Mouse (Mus musculus) cerebellum, adult 2 months (tissue): ENCODE measurements around the gene Olfr18. TPM values are rescaled to one million over a fixed set of nuclear protein-coding genes. Genes with fewer than 3 reads are reported as not detected.

ENCODE experiments used
- DNase-seq, 2 experiments: peaks; one replicate each; pipeline ENCODE4 v3.0.0; 2021
- H3K27ac ChIP-seq: fragments of 200-500 bp; 2 replicates; pipeline ENCODE4 v1.5.1; 2012; ENCODE audit warnings: low read length, control low read depth, inconsistent platforms; ENCODE audit not compliant: insufficient read depth
- H3K27me3 ChIP-seq: fragments of 200-500 bp; 2 replicates; pipeline ENCODE4 v1.6.1; 2012; ENCODE audit warnings: inconsistent platforms, mild to moderate bottlenecking, low read length, moderate library complexity; ENCODE audit not compliant: control insufficient read depth, insufficient read depth
- H3K4me1 ChIP-seq: fragments of 200-500 bp; 2 replicates; pipeline ENCODE4 v1.6.1; 2011; ENCODE audit warnings: low read length; ENCODE audit not compliant: control insufficient read depth, insufficient read depth
- H3K4me3 ChIP-seq: fragments of 200-500 bp; replicated peaks from 2 replicates; pipeline ENCODE3; 2011; ENCODE audit warnings: mild to moderate bottlenecking, low read depth, low read length, control low read depth; ENCODE audit not compliant: insufficient read depth
- CTCF ChIP-seq: fragments of 200-500 bp; IDR thresholded peaks from 2 replicates; pipeline ENCODE4 v1.5.1; 2011; ENCODE audit warnings: low read depth, mild to moderate bottlenecking, control low read depth, low read length, moderate library complexity, borderline replicate concordance; ENCODE audit not compliant: insufficient read depth
- POLR2A ChIP-seq: fragments of 200-500 bp; IDR thresholded peaks from 2 replicates; pipeline ENCODE4 v1.6.1; 2011; ENCODE audit warnings: low read length, control low read depth, borderline replicate concordance; ENCODE audit not compliant: insufficient read depth
- WGBS: fragments of 180-500 bp; shearing (Covaris S2); methylation state at CpG from one replicate; pipeline ENCODE4 v1.1.7; 2018; 5-methylcytosine and 5-hydroxymethylcytosine counted together
- polyA plus RNA-seq: library from polyadenylated mRNA; depleted of rRNA; stranded (reverse); fragments of >200 nt; gene quantifications from 2 replicates; pipeline ENCODE4 v1.2.3, GENCODE M21; 2012; rRNA removed

Olfr18 gene
- polyA plus RNA-seq, 1 experiment = 0.10 TPM

- 86% methylated on average over 1 of the region's 1 CpGs for WGBS
- TF ChIP-seq CTCF = no peak
- TF ChIP-seq POLR2A = no peak
- Histone ChIP-seq H3K27ac (no peak within 1 kb of the TSS), H3K27me3 (no peaks in the 10 kb centered on the region), H3K4me3 (no peak within 1 kb of the TSS), H3K4me1 (no peaks in the 10 kb centered on the region)
- DNase-seq = no peak
These were observed 53.8 kb downstream of the Olfr18 start, which contains the start of gene Olfr39 for GRCm38 (mm10) chr9:20282051-20282450. Olfr39 (plus strand) TSS chr9:20282351.

Other genes starting within 250 kb of the Olfr18 start
- gene Olfr868, start 237.5 kb downstream of the Olfr18 start, polyA plus RNA-seq = not detected in 2 replicates
- not detected in 2 replicates for gene Olfr869, start 207.1 kb downstream of the Olfr18 start, polyA plus RNA-seq
- gene Olfr870, start 162.0 kb downstream of the Olfr18 start, polyA plus RNA-seq = not detected in 2 replicates
- gene Olfr871, start 123.9 kb downstream of the Olfr18 start, polyA plus RNA-seq = not detected in 2 replicates
- gene Olfr872, start 99.0 kb downstream of the Olfr18 start, polyA plus RNA-seq = not detected in 2 replicates
- gene Olfr39, start 53.7 kb downstream of the Olfr18 start, polyA plus RNA-seq = not detected in 2 replicates
- not detected in 2 replicates for gene Olfr873, start 37.6 kb downstream of the Olfr18 start, polyA plus RNA-seq
- gene Zfp560, start 49.1 kb upstream of the Olfr18 start, polyA plus RNA-seq = 18.6 and 21.1 TPM in 2 replicates
- gene Zfp26, start 124.1 kb upstream of the Olfr18 start, polyA plus RNA-seq = 10.7 and 10.8 TPM in 2 replicates
- gene Zfp426, start 156.7 kb upstream of the Olfr18 start, polyA plus RNA-seq = 22.4 and 23.5 TPM in 2 replicates
- gene Zfp266, start 185.3 kb upstream of the Olfr18 start, polyA plus RNA-seq = 19.5 and 23.6 TPM in 2 replicates
- 15.4 and 17.1 TPM in 2 replicates for gene Zfp846, start 245.2 kb upstream of the Olfr18 start, polyA plus RNA-seq